Mouse (Mus musculus): ENCODE measurements around the gene 4930412O13Rik. TPM values are rescaled to one million over a fixed set of nuclear protein-coding genes. Genes with fewer than 3 reads are reported as not detected.
A peak's percentile ranks its signal among the peaks of the same experiment; 100 is the strongest.

The 4930412O13Rik gene
- polyA plus RNA-seq (2012; rRNA removed) = 57.2 and 69.9 TPM in 2 replicates

DNA sequence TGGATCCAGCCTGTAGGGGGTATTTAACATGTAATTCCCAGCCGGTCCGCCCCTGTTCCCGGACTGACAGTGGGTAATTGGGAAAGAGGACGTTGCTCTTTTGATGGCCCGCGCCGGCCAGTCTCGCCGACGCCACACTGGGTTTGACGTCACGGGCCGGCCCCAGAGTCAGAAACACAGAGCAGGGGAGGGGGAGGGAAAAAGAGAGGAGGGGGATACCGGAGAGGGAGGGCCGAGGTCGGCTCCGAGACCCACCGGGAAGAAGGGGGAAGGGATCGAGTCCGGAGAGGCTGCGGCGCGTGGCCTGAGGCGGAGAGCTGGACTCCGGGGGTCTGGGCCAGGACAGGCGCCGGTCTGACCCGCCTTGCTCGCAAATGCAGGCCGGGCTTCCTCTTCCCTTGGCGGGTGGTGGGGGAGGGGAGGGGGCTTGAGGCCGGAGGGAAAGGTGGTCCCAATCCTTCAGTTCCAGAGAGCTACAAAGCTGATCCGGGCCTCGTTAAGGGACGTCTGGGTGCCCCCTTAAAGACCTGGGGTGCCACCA is at the start of gene 4930412O13Rik:
Gene 4930412O13Rik, plus strand, starts transcription at position 202 of the 541 bp plus-strand sequence.
- TF ChIP-seq POLR2A (IDR thresholded peaks at IDR 0.05; ENCODE audit: control insufficient read depth, low read depth, low read length) (peak; percentile 30; the same call in 1 of the 2 replicates), CTCF (IDR thresholded peaks at IDR 0.05; ENCODE audit: control insufficient read depth, insufficient read depth, insufficient replicate concordance, low read depth, low read length) (no peak)
- H3K27me3 ChIP-seq (ENCODE audit: control insufficient read depth, insufficient read depth, low read length) = peaks cover 28% of the 10 kb centered on the region
- peak within 1 kb of the TSS; percentile 87 for H3K4me3 ChIP-seq (ENCODE audit: control insufficient read depth, low read depth, low read length)
- peaks cover 20% of the 10 kb centered on the region for H3K4me1 ChIP-seq (ENCODE audit: control insufficient read depth, insufficient read depth, low read length)
- no peaks in the 10 kb centered on the region for H3K36me3 ChIP-seq (ENCODE audit: control insufficient read depth, insufficient read depth, low read length)
- H3K27ac ChIP-seq (ENCODE audit: control insufficient read depth, insufficient read depth, low read depth, low read length) = no peak within 1 kb of the TSS

DNA sequence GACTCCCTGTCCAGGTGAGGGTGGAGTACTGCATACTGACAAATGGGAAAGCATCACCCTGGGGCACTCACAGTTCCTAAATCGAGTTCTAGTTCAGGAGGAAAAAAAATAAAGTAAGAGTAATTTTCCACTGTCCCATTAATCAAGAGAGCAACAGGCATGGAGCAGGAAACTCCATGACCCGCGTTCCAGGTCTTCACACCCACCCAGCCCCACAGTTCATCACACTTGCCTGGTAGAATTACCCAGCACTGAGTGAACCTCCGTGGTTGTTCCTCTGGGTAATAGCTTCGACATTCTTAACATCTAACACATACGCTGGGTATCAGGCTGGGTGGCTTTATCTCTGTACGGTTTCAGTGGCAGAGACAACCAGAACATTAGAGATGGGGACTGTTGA is 47.3 kb upstream of the 4930412O13Rik start:
- no peaks in the 10 kb centered on the region for H3K36me3 ChIP-seq (ENCODE audit: control insufficient read depth, insufficient read depth, low read length)
- no peaks in the 10 kb centered on the region; the same call in 1 of the 2 replicates for H3K4me1 ChIP-seq (ENCODE audit: control insufficient read depth, insufficient read depth, low read length)
- TF ChIP-seq CTCF (IDR thresholded peaks at IDR 0.05; ENCODE audit: control insufficient read depth, insufficient read depth, insufficient replicate concordance, low read depth, low read length) (no peak), POLR2A (IDR thresholded peaks at IDR 0.05; ENCODE audit: control insufficient read depth, low read depth, low read length) (no peak)
- peak overlapping the region; percentile 47 for H3K4me3 ChIP-seq (ENCODE audit: control insufficient read depth, low read depth, low read length)
- H3K27me3 ChIP-seq (ENCODE audit: control insufficient read depth, insufficient read depth, low read length) = no peaks in the 10 kb centered on the region
- H3K27ac ChIP-seq (ENCODE audit: control insufficient read depth, insufficient read depth, low read depth, low read length) = no peak overlapping the region

DNA sequence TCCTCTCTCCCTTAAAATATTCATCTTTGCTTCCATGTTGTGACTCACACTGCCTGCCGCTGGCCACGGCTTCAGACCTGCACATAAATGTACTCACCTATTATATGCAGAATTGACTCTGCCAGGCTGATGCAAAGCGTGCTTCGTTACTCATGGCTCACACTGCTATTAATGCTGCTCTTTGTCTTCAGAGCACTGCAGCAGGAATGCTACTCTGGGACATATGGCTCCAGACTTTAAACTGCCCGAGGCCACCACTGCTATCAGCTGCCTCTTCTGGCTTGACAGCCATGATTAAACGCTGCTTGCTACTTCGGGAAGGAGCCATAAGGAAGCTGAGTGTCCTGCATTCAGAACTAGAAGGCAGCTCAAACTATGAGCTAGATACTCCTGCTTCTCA is 45.9 kb upstream of the 4930412O13Rik start:
- Histone ChIP-seq H3K27me3 (ENCODE audit: control insufficient read depth, insufficient read depth, low read length) (no peaks in the 10 kb centered on the region), H3K4me1 (ENCODE audit: control insufficient read depth, insufficient read depth, low read length) (no peaks in the 10 kb centered on the region; the same call in 1 of the 2 replicates), H3K36me3 (ENCODE audit: control insufficient read depth, insufficient read depth, low read length) (no peaks in the 10 kb centered on the region), H3K4me3 (ENCODE audit: control insufficient read depth, low read depth, low read length) (peak overlapping the region; percentile 17; the same call in 1 of the 2 replicates), H3K27ac (ENCODE audit: control insufficient read depth, insufficient read depth, low read depth, low read length) (no peak overlapping the region)
- no peak for TF ChIP-seq CTCF (IDR thresholded peaks at IDR 0.05; ENCODE audit: control insufficient read depth, insufficient read depth, insufficient replicate concordance, low read depth, low read length)

DNA sequence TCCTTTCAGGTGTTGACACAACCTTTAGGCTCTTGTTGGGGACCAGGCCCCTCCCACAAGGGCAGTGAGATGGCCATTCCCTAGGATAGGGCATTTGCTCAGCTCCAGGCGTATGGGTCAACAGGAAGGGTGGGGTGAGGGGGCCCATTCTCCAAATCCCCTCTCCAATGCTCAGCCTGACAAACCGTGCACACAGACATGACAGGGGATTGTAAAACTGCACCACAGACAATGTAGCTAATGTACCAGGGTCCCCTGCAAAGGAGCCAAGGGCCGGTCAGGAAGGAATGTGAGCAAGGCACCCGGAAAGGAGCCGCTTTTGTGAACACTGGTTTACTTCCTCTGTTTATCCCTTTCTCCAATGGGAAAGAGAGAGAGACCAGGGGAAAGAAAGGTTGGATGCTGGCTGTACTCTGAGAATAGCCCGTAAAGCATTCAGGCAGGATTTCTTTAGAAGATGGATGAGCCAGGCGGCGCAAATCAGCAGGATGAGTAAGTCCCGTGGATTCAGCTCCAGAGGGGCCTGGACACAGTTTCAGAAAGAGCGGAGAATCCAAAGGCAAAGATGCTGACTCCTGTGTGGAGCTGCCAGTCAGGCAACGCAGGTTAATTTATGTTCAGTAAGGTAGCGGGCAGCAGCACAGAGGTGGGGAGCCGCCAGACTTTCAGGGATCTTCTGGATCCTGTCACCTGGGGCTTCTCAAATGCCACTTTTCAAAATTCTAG is 28.0 kb upstream of the 4930412O13Rik start:
- H3K27me3 ChIP-seq (ENCODE audit: control insufficient read depth, insufficient read depth, low read length) = no peaks in the 10 kb centered on the region
- H3K27ac ChIP-seq (ENCODE audit: control insufficient read depth, insufficient read depth, low read depth, low read length) = no peak overlapping the region
- no peaks in the 10 kb centered on the region for H3K4me1 ChIP-seq (ENCODE audit: control insufficient read depth, insufficient read depth, low read length)
- TF ChIP-seq CTCF (IDR thresholded peaks at IDR 0.05; ENCODE audit: control insufficient read depth, insufficient read depth, insufficient replicate concordance, low read depth, low read length) (no peak), POLR2A (IDR thresholded peaks at IDR 0.05; ENCODE audit: control insufficient read depth, low read depth, low read length) (no peak)
- no peak overlapping the region for H3K4me3 ChIP-seq (ENCODE audit: control insufficient read depth, low read depth, low read length)
- H3K36me3 ChIP-seq (ENCODE audit: control insufficient read depth, insufficient read depth, low read length) = no peaks in the 10 kb centered on the region

DNA sequence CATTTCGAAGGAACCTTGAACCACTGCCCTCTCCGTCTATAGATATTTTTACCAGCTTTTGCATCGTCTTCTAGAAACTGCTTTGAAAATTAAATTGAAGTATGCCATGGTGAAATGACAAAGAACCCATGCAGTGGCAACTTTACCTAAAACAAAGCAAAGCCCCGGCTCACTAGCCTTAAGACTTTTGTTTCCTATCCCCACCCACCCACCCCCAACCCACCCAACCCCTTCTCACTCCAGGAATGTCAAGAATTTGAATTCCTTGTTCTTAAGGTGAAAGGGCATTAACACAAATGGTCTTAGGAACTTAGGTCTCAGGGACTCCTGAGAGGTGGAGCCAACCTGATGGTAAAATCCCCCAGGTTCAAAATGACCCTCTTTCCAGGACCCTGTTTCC is 25.2 kb upstream of the 4930412O13Rik start:
- Histone ChIP-seq H3K27ac (ENCODE audit: control insufficient read depth, insufficient read depth, low read depth, low read length) (no peak overlapping the region), H3K4me1 (ENCODE audit: control insufficient read depth, insufficient read depth, low read length) (no peaks in the 10 kb centered on the region), H3K4me3 (ENCODE audit: control insufficient read depth, low read depth, low read length) (no peak overlapping the region), H3K27me3 (ENCODE audit: control insufficient read depth, insufficient read depth, low read length) (no peaks in the 10 kb centered on the region), H3K36me3 (ENCODE audit: control insufficient read depth, insufficient read depth, low read length) (no peaks in the 10 kb centered on the region)
- TF ChIP-seq POLR2A (IDR thresholded peaks at IDR 0.05; ENCODE audit: control insufficient read depth, low read depth, low read length) (no peak), CTCF (IDR thresholded peaks at IDR 0.05; ENCODE audit: control insufficient read depth, insufficient read depth, insufficient replicate concordance, low read depth, low read length) (no peak)

DNA sequence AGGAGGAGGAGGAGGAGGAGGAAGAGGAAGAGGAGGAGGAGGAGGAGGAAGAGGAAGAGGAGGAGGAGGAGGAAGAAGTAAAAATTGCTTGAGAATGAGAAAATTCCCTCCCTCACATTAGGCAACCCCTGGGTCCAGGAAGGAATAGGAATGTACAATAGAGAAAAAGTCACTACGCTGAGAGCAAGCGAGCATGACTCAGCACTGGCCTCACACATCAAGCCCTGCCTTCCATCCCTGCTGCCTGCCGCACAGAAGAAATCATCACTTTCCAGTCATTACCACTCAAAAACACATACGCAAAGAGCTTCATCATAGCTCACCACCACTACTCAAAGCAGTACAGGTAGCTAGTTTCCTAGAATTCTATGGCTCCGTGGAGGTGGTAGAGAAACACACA is 20.4 kb upstream of the 4930412O13Rik start:
- TF ChIP-seq CTCF (IDR thresholded peaks at IDR 0.05; ENCODE audit: control insufficient read depth, insufficient read depth, insufficient replicate concordance, low read depth, low read length) (no peak), POLR2A (IDR thresholded peaks at IDR 0.05; ENCODE audit: control insufficient read depth, low read depth, low read length) (no peak)
- Histone ChIP-seq H3K4me3 (ENCODE audit: control insufficient read depth, low read depth, low read length) (no peak overlapping the region), H3K36me3 (ENCODE audit: control insufficient read depth, insufficient read depth, low read length) (no peaks in the 10 kb centered on the region), H3K27ac (ENCODE audit: control insufficient read depth, insufficient read depth, low read depth, low read length) (no peak overlapping the region), H3K27me3 (ENCODE audit: control insufficient read depth, insufficient read depth, low read length) (no peaks in the 10 kb centered on the region), H3K4me1 (ENCODE audit: control insufficient read depth, insufficient read depth, low read length) (no peaks in the 10 kb centered on the region)

DNA sequence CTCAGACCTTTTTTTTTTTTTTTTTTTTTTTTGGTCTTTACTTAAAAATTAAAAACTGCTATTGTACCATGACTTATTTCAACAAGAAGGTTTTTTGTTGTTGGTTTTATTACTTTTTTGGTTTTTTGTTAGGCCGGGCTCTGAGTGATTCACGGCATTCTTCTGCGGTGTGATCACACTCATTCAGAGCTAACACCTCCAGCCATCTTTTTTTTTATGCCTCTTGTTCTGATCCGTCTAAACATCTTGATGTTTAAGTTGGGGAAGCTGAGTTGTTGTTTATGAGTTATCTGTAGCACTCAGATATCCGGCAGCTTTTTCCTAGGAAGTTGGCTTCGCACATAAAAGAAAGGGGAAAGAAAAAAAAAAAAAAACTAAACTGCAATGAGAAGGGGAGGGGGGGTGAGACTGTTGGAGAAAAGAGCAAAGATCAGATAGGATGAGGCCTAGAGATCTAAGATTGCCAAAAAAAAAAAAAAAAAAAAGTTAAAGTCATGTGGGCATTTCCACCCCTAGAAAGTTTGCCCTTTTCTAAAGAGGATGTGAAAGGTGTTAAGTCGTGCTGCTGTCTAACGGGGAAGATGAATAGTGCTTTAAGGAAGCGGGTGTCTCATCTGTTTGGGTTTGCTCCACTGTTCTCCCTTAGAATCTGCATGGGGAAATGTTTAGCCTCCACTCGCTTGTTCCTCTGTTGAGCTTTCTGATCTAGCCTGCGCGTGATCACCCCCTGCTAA is 13.8 kb upstream of the 4930412O13Rik start:
- Histone ChIP-seq H3K4me1 (ENCODE audit: control insufficient read depth, insufficient read depth, low read length) (peaks cover 4% of the 10 kb centered on the region), H3K27ac (ENCODE audit: control insufficient read depth, insufficient read depth, low read depth, low read length) (no peak overlapping the region), H3K36me3 (ENCODE audit: control insufficient read depth, insufficient read depth, low read length) (no peaks in the 10 kb centered on the region), H3K4me3 (ENCODE audit: control insufficient read depth, low read depth, low read length) (no peak overlapping the region), H3K27me3 (ENCODE audit: control insufficient read depth, insufficient read depth, low read length) (no peaks in the 10 kb centered on the region)
- TF ChIP-seq POLR2A (IDR thresholded peaks at IDR 0.05; ENCODE audit: control insufficient read depth, low read depth, low read length) (no peak), CTCF (IDR thresholded peaks at IDR 0.05; ENCODE audit: control insufficient read depth, insufficient read depth, insufficient replicate concordance, low read depth, low read length) (no peak)
